8 mouse cellular contexts compared by ENCODE assay signal in genomic region chr5:82966180-82966579, GRCm38 (mm10).
A peak's percentile ranks its signal among the peaks of the same experiment; 100 is the strongest.
DNase-seq lines count a peak whose midpoint lies in the region; ATAC-seq lines count a peak whose summit lies in the region.

No protein-coding gene starts in this region.

- no peaks in the 10 kb centered on the region for H3K9me3 ChIP-seq in neural tube, embryonic 15.5 days (replicated peaks)
- no peaks in the 10 kb centered on the region for H3K9me3 ChIP-seq in kidney, embryonic 14.5 days (ENCODE audit: control insufficient read depth, low read length)

- no peak overlapping the region for H3K27ac ChIP-seq in neural tube, embryonic 15.5 days (replicated peaks)
- H3K27ac ChIP-seq in kidney, embryonic 14.5 days (ENCODE audit: low read depth, low read length) = no peak overlapping the region

- ATAC-seq in frontal cortex, adult (ENCODE audit: low TSS enrichment) = peak; percentile 96
- ATAC-seq in neural tube, embryonic 15.5 days (ENCODE audit: low FRiP score) = peak; percentile 81
- no peak for ATAC-seq in kidney, embryonic 14.5 days (ENCODE audit: low FRiP score, low TSS enrichment)

- H3K4me2 ChIP-seq in neural tube, embryonic 15.5 days = no peak overlapping the region
- H3K4me2 ChIP-seq in kidney, embryonic 14.5 days (replicated peaks; ENCODE audit: low read depth, low read length) = no peak overlapping the region

- DNase-seq in frontal cortex, postnatal 10 days (ENCODE audit: low spot score in 2 of 2) = no peak
- DNase-seq in cerebellum, adult 11-12 months = peak; percentile 87
- peak; percentile 10 for DNase-seq in gastrocnemius, postnatal 10 days
- DNase-seq in left cerebral cortex, postnatal 14 days (ENCODE audit: low spot score in 2 of 2) = peak; percentile 5 to 8
- no peak for DNase-seq in spleen, adult 12 weeks (ENCODE audit: low spot score)

- no peaks in the 10 kb centered on the region for H3K27me3 ChIP-seq in neural tube, embryonic 15.5 days (replicated peaks)
- H3K27me3 ChIP-seq in kidney, embryonic 14.5 days (ENCODE audit: control insufficient read depth, insufficient read depth, low read length) = no peaks in the 10 kb centered on the region

- WGBS in neural tube, embryonic 15.5 days = 58% methylated on average over 5 of the region's 5 CpGs
- WGBS in kidney, embryonic 14.5 days = 81% methylated on average over 5 of the region's 5 CpGs

- H3K4me1 ChIP-seq in neural tube, embryonic 15.5 days = no peaks in the 10 kb centered on the region
- H3K4me1 ChIP-seq in kidney, embryonic 14.5 days (ENCODE audit: control insufficient read depth, insufficient read depth, low read length) = no peaks in the 10 kb centered on the region

- no peaks in the 10 kb centered on the region for H3K36me3 ChIP-seq in neural tube, embryonic 15.5 days
- no peaks in the 10 kb centered on the region for H3K36me3 ChIP-seq in kidney, embryonic 14.5 days (ENCODE audit: control insufficient read depth, insufficient read depth, low read length)

- intact Hi-C loops in left cerebral cortex, postnatal 14 days (cut with DNase I) = no loop called here

- no peak overlapping the region for H3K9ac ChIP-seq in neural tube, embryonic 15.5 days (replicated peaks)
- H3K9ac ChIP-seq in kidney, embryonic 14.5 days (ENCODE audit: low read depth, low read length) = no peak overlapping the region

- H3K4me3 ChIP-seq in neural tube, embryonic 15.5 days (replicated peaks) = no peak overlapping the region
- H3K4me3 ChIP-seq in kidney, embryonic 14.5 days (ENCODE audit: low read length) = no peak overlapping the region

Comparison
In these comparisons a context has a peak if more than half of its experiments do, and no peak if none do; other contexts are left out.
1. DNase-seq: peak in cerebellum, adult 11-12 months (single experiment), gastrocnemius, postnatal 10 days (single experiment) and left cerebral cortex, postnatal 14 days (2 of 2); none in frontal cortex, postnatal 10 days (0 of 2) and spleen, adult 12 weeks (single experiment).